Mouse (Mus musculus) gastrocnemius, adult 8-10 months (tissue): Measurements from ENCODE around the gene Ppp1r12c. TPM values are rescaled to one million over a fixed set of nuclear protein-coding genes. Genes with fewer than 3 reads are reported as not detected.

Experiments
- DNase-seq, 2 experiments: peaks; one replicate each; pipeline ENCODE4 v3.0.0; 2022; ENCODE audit warnings: low spot score in 2 of 2
- total RNA-seq, 4 experiments: library from RNA; stranded (reverse); gene quantifications; 2 replicates each; pipeline ENCODE4 v1.2.4; 2022

Ppp1r12c gene
- total RNA-seq, 4 experiments from 2014 or later: 11.6 to 17.2 (median 16.7) TPM

DNA sequence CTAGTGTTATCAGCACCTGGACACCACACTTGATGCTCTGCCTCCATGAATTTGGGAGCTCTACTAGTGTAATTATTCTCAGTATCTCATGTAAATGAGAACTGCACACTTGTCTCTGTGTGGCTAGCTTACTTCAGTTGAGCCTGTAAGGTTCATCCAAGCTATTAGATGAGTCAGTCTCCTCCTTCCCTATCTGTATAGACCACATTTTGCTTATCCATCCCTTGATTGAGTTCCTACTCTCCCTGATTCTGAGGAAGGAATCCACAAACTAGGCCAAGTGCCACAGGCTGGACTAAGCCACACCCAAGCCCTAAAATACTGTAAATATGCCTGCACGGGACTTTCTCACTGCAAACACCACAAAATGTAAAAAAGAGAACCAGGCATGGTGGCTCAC lies 7.5 kb downstream of the Ppp1r12c start:
- DNase-seq: no peak

DNA sequence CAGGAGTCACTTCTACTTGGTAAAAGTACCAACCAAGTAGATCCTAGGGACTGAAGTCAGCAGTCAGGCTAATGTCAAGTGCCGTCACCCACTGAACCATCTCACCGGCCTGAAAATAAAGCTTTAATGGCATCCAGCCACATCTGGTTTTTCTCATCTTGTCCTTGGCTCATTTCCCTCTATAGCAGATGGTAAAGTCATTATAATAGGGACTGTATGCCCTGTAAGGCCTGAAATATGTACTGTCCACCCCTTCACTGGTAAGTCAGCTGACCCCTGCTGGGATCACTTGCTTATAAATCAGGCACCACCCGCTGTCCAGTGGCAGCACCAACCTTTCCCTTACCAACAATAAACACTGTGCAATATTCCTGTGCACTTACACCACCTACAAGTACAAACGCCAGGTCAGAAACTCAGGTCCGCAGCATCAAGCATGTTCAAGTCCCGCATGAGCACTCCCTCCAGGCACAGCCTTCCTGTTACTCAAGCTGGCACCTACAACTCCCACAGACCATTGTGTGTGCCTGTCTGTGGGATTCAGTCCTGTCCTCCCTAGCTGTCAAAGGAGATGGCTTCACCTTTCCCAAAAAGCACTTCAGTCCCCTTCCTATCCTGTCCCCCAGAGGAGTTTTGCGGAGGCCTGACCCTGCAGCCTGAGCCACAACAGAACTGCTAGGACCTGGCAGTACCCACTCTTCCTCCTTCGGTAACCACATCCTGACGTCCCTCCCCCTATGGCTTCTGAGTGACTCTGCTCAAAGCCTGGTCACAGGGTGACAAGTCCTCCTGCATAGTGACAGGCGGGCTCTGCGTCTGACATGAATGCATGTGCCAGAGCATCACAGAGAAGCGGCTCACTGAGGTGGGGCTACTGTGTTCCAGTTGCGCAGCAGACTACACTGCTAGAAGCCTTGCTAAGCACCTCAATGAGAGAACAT lies 8.9 kb downstream of the Ppp1r12c start:
- DNase-seq: no peak

DNA sequence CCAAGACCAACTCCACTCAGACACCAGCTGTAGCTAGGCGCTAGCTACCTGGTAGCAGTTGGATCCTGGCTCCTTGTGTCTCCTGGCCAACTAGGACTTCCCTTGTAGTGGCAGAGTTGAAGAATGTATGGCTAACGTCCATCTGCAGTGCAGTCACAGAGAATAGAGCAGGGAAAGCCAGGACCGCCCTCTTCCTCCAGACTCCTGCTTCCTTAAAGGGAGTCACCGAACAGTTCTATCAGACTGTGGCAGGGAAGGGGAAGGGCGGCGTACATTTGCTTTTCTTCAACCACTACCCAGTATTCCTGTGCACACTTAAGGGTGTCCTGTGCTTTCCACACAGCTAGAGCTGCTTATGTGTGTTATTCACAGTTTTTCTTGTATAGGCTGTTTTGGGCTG lies 10.2 kb downstream of the Ppp1r12c start:
- DNase-seq: no peak

DNA sequence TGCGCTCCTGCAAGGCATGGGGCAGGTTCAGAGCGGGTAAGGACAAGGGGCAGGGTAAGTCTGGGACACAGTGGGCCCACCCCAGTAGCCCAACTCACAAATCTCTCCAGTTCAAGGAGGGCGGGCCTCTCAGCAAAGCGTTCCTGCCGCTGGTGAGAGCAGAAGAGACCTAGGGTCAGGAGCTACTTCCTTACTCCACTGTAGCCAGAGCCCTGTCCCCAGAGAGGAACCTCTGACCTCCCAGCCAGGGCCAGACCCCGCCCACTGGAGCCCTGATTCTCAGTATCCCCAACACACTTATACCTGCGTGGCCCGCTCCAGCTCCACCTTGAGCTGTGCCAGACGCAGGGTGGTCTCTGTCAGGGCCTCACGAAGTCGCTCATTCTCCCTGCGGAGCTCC lies 19.2 kb downstream of the Ppp1r12c start:
- no peak for DNase-seq

DNA sequence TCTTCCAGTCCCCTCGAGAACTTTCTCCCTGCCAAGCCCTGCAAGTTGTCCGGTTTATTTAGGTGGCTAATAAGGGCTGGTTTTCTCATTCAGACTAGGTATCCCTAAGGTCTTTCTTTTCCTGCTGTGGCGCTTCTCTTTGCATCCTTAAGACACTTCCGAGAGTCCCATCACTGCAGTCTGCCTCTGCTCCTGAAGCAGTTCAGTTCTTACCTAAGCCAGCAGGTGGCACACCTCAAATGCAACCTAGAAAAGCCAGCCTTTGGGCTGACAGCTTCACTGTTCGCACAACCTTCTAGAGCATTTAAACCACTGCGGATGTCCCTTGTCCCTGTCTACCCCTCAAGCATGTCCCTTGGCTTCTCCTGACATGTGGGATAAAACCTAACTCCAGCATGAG lies 21.8 kb downstream of the Ppp1r12c start:
- DNase-seq: no peak

DNA sequence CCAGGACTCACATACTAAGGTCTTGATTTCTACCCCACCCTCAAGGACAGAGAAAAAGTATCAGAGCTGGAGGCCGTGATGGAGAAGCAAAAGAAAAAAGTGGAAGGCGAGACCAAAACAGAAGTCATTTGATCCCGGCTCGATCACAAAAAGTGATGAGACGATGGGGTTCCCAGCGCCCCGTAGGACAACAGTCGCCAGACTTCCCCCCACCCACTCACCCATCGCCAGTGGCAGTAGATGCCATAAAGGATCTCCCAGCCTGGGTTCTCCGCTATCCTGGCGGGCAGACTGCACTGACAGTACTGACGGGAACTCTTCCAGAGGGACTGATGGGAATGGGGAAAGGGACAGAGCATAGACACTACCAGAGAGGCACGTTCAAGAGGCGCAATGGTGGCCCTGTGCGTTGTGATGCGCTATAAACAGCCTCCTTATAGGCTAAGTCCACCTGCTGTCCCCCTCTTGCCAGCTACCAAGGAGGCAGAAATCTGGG lies 22.6 kb downstream of the Ppp1r12c start:
- DNase-seq: no peak

DNA sequence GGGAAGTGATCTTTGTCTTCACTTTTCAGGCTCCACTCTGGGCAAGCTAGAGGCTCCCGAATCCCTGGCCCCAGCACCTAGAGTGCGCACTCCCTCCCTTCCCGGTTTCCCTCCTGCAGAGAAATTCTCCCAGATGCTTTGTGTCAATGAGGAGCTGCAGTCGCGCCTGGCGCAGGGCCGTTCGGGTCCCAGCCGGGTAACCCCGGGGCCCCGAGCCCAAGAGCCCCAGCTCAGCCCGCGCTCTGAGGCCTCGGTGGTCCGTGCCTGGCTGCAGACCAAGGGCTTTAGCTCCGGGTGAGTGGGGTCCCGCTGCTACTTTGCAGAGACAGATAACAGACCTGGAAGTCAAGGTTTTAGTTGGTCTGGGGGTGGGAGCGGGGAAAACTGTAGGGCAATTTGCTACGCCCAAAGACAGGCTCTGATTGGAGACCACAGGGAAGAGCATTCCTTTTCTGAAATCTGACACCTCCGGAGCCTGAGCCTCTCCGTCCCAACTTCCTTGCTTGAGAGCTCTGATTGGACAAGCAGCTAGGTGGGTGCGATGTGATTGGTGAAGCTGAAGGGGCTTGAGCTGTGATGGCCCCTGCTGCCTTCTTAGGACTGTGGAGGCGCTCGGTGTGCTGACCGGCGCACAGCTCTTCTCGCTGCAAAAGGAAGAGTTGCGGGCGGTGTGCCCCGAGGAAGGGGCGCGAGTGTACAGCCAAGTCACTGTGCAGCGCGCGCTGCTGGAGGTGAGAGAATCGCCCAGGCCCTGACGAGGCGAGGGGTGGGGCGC lies 23.3 kb downstream of the Ppp1r12c start:
- peak; percentile 33 to 61 for DNase-seq

DNA sequence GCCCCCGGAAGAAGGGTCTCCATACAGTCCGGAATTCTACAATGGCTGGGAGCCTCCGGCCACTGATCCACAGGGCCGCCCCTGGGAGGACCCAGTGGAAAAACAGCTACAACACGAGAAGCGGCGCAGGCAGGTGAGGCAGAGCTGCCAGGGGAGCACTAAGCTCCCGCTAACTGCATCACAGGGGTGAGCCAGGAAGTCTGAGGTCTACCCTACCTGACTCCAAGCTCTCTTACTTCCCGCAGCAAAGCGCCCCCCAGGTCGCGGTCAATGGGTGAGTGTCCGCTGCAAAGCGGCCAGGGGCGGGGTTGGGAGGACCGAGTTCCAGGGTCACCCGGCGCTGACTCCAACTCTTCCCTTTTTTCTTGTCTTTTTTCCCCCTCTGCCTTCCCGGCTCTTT lies 27.5 kb downstream of the Ppp1r12c start:
- no peak for DNase-seq

DNA sequence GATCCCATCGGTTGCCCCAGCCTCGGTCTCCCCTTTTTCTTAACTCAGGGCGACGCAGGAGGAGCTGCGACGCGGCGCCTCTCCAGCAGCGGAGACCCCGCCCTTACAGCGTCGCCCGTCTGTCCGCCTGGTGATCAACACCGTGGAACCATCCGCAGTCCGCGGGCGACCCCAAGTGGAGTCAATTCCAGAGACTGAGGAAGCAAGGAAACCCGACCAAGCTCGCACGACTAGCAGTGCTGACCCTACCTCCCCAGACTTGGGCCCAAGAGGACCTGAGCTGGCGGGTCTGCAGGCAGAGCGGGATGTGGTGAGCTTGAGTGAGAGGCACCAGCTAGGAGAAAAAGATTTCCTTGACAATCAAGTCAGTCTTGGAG lies 30.3 kb downstream of the Ppp1r12c start:
- DNase-seq: peak; percentile 32 to 62

DNA sequence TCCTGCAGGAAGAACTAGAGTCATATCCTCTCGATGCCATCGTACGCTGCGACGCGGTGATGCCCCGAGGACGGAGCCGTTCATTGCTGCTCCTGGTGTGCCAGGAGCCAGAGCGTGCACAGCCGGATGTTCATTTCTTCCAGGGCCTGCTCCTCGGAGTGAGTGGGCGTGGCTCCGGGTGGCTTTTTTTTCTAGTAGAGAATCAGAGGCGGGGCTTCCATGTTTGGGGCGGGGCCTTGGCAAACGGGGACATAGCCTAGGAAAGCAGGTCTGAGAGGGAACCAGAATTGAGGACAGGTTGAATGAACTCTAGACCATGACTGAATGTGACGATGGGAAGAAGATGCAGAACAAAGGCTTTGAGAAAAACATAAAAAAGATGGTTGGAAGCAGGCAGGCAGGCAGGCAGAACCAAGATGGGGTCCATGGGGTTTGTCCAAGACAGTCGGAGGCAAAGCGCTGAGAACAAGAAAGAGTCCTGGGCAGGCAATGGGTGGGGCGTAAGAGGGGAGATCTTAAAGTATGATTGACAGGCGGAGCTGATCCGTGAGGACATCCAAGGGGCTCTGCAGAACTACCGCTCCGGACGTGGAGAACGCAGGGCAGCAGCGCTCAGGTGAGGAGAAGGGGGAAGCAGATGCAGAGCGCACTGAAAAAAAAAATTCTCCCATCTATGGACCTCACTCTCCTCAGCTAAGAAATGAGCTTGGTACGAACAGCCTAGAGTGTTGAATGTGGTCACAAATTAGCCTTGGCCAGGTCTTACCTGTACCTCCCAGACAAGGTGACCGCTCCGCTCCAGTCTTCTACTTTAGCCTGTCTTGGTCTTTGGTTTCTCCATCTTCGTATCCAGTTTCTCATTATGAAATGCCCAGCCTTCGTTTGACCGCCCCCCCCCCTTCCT lies 31.0 kb downstream of the Ppp1r12c start:
- DNase-seq: peak; percentile 20 to 29

DNA sequence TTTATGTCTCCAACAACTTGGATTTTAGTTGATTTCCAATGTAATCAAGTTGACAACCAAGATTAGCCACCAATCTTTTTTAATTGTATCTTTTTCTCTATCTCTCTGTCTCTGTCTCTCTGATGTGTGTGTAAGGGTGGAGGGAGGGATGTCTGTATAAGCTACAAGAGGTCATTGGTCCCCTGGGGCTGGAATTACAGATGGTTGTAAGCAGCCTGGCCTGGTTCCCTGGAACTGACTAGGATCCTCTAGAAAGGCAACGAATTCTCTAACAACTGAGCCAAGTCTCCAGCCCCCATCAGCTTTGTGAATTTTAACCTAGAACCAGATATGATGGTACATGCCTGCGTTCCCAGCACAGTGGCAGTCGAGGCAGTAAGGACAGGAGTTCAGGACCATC lies 33.7 kb downstream of the Ppp1r12c start:
- no peak for DNase-seq

DNA sequence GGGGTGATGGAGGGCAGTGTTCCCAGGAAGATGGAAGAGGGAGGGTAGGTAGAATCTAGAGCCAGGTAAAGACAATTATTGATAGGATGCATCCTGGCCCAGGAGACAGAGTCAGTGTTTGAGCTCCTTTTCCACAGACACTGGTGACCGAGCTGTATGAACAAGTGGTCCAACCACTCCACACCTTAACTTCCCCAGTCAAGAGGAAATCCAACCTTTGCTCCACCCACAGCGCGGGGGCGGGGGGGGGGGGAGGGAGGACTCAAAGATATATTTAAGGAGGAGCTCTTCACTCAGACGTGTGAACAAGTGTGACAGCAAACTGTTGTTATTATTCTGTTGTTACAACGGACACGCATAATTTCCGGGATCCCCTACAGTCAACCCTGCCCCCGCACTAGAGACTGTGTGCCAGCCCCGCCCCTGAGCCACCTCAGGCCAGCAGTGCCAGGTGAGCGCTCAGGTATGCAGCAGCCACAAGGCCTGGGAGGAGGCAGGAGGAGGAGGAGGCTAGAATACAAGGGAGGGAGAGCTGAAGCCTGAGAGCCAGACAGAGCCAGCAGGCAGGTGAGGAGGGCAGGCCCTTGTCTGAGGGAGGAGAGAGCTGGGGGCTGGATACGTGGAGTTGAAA lies 37.2 kb downstream of the Ppp1r12c start:
- DNase-seq: no peak

DNA sequence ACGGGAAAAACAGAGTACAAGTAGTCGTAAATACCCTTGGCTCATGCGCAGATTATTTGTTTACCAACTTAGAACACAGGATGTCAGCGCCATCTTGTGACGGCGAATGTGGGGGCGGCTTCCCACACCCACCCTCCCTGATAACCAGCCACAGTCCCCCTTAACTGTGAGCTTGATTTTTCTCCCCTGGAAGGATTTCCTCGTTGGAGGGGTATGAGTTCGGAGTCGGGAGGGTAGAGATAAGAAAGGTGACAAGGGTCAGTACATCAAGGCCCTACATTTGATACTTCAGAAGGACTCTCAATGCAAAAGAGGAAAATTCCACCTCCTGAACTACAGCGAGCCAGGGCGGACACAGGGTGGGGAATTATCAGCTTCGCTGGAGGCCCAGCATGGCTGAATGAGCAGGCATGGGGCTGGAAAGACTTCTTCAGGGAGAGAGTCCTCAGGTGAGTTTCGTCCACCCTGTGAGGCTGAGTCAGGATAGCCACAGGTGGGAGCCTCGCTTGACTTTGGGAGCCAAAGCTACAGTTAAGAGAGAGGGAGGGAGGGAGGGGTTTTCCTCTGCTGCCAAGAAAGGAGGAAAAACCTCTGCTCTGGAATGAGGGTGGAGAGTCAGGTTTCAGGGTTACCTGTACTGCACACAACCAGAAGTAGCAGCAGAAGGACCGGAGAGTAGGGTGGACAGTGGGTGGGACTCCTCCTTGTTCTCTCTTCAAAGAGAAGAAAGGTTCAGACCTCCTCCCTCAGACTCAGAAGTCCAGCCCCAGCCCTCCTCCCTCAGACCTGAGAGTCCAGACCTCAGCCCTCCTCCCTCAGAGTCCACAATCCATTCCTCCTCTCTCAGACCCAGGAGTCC lies 40.7 kb downstream of the Ppp1r12c start, which contains the start of gene Eps8l1:
TSS of gene Eps8l1 (plus strand) at position 99 of the 859 bp plus-strand sequence.
- DNase-seq: no peak

DNA sequence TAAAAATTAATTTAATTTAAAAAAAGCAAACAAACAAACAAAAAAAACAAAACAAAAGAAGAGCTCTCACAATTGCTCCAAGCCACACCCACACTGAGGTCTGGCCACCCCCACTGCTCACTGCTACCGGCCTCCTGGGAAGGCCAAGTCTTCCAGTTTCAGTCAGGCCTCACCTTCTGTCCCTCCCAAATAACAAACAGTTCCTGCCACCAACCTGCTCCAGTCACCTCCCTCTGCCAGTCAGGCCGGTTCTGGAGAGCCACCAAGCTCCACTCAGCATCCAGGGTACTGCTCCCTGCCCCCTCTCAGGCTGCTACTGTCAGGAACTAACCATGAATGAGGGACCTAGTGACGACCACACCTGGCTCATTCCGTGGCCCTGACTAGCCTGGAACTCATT lies 48.8 kb downstream of the Ppp1r12c start:
- no peak for DNase-seq

DNA sequence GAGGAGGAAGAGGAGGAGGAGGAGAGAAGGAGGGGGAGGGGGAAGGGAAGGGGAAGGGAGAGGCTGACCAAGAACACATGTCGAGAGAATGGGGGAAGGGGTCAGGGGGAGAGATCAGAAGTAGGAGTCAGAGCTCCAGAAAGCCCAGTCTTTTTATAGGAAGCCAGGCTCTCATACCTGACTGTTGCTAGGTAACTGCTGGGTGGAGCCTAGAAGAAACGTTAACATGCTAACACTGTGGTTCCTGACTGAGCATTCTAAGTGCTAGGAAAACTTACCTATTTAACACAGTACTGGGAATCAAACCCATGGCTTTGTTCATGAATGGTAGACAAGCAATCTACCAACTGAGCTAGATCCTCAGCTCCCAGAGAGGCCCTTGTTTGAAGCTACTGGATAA lies 52.3 kb downstream of the Ppp1r12c start:
- no peak for DNase-seq

DNA sequence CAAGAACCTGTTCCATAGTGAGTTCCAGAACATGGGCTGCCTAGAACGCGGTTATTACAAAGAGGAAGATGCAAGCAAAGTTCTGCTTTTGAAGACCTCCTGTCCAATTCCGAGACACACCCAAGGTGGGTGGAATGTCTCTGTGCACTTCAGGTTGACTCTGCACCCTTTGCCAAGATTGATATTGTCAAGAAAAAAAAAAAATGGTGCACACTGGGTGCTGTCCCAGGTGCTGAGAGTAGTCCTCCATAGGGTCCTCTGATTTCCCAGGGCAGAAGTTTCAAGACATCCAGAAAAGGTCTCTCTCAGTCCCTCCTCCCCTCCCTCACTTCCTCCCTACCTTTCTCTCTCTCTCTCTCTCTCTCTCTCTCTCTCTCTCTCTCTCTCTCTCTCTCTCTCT lies 53.0 kb downstream of the Ppp1r12c start:
- DNase-seq: no peak

DNA sequence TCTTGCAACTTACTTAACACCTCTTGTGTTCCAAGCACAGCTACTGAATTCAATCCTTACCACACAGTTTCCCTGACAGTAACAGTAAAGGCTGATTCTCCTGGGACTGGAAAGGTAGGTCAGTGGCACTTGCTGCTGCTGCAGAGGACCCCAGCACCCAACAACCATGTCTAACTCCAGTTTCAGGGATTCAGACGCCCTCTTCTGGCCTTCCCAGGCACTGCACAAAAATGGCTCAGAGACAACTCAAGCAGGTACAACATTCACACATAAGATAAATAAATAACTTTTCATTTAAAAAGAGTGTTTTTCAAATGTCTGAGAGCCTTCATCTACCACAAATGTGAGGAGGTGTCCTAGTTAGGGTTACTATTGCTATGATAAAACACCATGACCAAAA lies 54.3 kb downstream of the Ppp1r12c start:
- no peak for DNase-seq

DNA sequence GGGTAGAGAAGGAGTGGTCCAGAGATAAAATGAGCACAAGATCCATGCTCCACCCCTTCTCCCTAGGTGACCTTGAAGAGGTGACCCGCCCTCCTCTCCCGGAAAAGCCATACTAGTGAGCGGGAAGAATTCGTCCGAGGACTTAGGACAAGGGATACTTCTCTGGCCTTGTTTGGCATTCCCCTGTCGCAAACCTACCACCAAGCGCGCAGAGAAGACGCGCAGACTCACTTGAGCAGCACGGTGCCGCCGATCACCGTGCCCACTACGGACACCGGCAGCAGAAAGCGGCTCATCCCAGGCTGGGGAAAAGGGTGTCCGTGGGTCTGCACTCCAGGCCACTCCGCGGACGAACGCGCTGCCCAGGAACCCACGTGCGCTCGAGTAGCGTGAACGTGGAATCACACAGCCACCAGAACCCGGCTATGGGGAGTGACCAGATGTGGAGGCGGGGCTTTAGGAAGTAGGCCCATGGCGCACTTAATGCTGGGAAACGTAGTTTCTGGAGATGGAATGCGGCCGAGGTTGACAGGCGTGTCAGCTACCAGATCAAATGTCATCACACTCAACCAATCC lies 56.2 kb downstream of the Ppp1r12c start, which contains the start of gene Rdh13:
TSS of gene Rdh13 (minus strand) at position 434 of the 576 bp plus-strand sequence.
- peak; percentile 82 to 86 for DNase-seq

DNA sequence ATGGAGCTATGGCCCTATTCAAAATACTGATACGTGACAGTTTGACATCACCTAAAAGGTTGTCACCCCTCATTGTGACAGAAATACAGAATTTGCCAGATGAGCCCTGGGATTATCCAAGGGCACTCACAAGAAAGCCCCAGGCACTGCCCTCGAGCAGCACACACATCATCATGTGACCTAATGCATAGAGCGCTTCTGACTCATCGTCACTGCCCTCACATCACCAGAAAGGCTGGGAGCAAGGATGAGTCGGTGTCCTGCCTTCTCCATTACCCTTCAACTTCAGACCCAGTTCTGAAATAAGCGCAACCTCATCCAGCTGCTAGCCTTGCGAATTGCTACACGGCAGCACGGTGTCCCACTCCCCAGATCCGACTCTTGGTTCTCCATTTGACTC lies 60.9 kb downstream of the Ppp1r12c start:
- DNase-seq: no peak
